Mouse (Mus musculus) cortical plate, adult 2 months (tissue): ENCODE results near the gene Cacna2d3.

Experiments
- CTCF ChIP-seq: fragments of 200-500 bp; IDR thresholded peaks from 2 replicates; pipeline ENCODE4 v1.5.1; 2011; ENCODE audit warnings: mild to moderate bottlenecking, control low read depth, low read length; ENCODE audit not compliant: insufficient read depth; ENCODE audit errors: extremely low read depth
- POLR2A ChIP-seq: fragments of 200-500 bp; IDR thresholded peaks from 2 replicates; pipeline ENCODE4 v1.6.1; 2011; ENCODE audit warnings: mild to moderate bottlenecking, low read length, control low read depth; ENCODE audit not compliant: insufficient read depth; ENCODE audit errors: extremely low read depth

DNA sequence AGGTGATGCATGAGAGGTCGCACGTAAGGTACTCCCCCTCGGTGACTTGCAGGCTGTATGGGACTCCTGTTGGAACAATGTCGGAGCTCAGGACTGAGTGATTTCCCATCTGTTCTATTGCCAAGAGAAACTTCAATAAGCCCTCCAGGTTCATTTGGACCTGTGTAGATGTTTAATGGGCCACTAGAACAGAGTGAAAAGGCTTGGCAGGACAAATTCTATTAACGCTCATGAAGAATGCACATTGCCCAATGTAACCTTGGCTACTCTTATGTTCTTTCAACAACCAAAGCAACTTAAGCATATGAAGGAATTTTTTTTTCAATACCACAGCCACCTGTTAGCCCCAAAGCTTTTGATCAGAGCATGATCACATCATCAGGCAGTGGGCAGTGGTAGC lies 451.1 kb downstream of the Cacna2d3 start:
- no peak for TF ChIP-seq POLR2A
- TF ChIP-seq CTCF: no peak
